Mouse (Mus musculus) embryonic fibroblast, embryonic 13.5 days (primary cell): ENCODE data around the gene Plce1.

ENCODE experiments used
- CTCF ChIP-seq: IDR thresholded peaks from 2 replicates; pipeline ENCODE4 v1.5.1; 2011; ENCODE audit warnings: mild to moderate bottlenecking, control low read depth, low read length, moderate library complexity, borderline replicate concordance; ENCODE audit not compliant: insufficient read depth
- POLR2A ChIP-seq: IDR thresholded peaks from 2 replicates; pipeline ENCODE4 v1.6.1; 2011; ENCODE audit warnings: low read depth, mild to moderate bottlenecking, control low read depth, low read length, moderate library complexity

DNA sequence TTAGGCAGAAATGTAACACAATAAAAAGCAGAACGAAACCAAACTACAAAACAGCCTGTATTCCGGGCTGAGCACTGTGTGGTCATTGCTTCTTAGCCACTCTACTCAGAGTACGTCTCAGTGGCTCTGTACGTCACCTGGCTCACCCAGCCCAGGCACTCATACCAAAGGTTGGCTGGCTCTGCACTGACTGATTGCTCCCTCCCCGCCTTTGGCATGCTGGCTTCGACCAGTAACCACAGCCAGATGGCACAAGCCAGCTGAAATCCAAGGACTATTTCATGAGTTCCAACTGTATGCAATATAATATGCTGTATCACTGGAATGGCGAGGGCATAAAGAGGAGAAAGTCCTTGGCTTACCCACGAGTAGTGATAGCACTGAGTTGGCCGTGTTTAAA lies 121.9 kb downstream of the Plce1 start:
- no peak for TF ChIP-seq POLR2A
- no peak for TF ChIP-seq CTCF
